Mouse (Mus musculus) cerebellum, adult 11-12 months (tissue): ENCODE measurements around the gene Prkca.

Experiments used
- DNase-seq: peaks from one replicate; pipeline ENCODE4 v3.0.0; 2022

Prkca gene

GRCm38 (mm10) chr11:107914634-107915226 is 429.0 kb downstream of the Prkca start, which contains the start of gene Cacng5:
TSS of gene Cacng5 (minus strand) at chr11:107915055.
- DNase-seq: no peak

DNA sequence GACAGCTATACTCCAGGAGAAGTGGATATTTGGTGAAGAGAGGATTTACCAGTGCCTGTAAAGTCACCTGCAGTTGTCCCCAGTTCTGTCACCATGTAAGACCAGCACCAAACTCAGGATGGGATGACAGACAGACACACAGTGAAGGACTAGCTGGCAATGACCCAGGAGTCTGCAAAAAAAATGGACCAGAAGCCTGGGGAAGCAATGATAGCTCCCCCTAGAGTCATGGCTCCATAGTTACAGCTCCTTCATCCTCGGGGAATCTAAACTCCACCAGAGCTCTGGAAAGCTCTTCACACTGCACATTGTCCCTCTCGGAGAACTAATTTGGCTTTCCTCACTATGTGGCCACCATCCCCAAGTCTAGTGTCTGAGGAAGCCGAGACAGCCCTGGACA is 430.4 kb downstream of the Prkca start:
- no peak for DNase-seq

DNA sequence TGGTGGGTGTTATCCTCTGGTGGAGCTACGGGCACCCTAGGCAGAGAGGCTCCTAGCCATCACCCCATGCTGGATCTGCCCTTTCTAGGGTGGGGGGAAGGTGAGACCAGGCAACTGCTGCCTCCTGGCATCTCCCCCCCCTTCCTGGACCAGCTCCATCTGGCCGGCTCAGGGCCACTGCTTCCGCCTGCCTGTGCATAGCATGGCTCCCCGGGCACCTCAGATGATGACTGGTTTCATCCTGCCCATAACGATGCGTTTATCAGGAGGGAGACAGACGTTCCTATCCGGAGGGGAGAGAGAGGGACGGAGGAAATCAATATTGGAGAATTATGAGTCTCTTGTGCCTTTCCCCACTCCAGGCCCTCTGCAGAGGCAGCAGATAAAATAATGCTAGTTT is 438.4 kb downstream of the Prkca start:
- DNase-seq: no peak

GRCm38 (mm10) chr11:107903966-107904605 is 439.6 kb downstream of the Prkca start:
- peak; percentile 12 for DNase-seq

- DNase-seq: no peak
These were observed 443.3 kb downstream of the Prkca start for GRCm38 (mm10) chr11:107900470-107900869.

DNA sequence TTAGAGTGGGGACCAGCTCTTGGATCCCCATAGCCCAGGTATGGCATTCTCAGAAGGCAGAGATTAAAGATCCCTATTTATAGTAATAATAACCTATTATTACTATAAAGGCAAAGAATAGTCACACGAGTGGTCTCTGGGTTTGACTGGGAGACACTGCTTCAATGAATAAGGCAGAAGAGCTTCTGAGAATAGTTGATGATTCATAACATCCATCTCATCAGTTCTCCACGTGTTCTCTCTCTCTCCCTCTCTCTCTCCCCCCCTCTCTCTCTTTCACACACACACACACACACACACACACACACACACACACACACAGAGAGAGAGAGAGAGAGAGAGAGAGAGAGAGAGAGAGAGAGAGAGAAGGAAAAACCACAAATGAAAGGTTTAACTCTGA is 445.0 kb downstream of the Prkca start:
- DNase-seq: no peak

GRCm38 (mm10) chr11:107895635-107896034 is 448.1 kb downstream of the Prkca start:
- DNase-seq: no peak

DNA sequence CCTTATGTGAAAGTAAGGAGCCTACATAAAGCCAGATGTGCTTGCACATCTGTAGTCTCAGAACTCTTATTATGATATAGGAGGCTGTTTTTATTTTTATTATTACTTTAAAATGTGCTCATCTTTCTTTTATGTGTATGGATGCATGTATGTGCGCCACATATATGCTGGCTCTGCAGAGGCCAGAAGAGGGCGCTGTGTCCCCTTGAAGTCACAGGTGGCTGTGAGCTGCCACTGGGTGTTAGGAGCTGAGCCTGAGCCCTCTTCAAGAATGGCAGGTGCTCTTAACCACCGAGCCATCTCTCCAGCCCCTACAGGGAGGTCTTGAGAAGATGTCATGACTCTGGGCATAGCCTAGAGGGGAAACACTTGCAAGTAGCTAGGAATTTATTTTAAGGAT is 452.4 kb downstream of the Prkca start:
- DNase-seq: no peak

DNA sequence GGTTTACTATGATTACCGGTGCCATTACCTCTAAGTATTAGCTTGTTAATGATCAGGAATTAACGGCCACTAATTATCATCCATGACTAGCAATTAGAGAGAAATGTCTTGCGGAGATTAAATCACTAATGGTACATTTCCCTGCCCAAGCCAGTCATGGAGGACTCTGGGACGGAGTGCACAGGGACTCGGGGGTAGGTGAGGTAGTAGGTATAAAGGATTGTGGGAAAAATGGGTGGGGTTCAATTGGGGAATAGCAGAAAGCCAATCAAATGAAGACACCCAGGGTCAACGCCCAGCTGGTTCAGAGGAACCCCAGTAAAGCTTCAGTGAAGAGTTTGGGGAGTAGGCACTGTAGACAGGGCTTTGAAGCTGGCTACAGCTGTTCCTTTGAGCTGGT is 456.4 kb downstream of the Prkca start:
- no peak for DNase-seq
